Mouse (Mus musculus) heart, embryonic 14.5 days (tissue): ENCODE data around the gene Zim1. TPM values are rescaled to one million over a fixed set of nuclear protein-coding genes. Genes with fewer than 3 reads are reported as not detected.

Source experiments
- ATAC-seq: fragments of 200-750 bp; cut with Nextera tagmentation; 2 replicates; pipeline ENCODE4 v1.8.0; 2017; ENCODE audit warnings: low read depth, moderate TSS enrichment; ENCODE audit not compliant: insufficient number of reproducible peaks, insufficient read depth, low FRiP score
- H3K27ac ChIP-seq, 2 experiments: fragments of 200-500 bp in 1 of 2; fragments of 300-500 bp in 1 of 2; sonication (generic) in 1 of 2; replicated peaks in 1 of 2; 2 replicates each; pipeline ENCODE4 v1.5.1; 2012 to 2014; ENCODE audit warnings: low read depth in 2 of 2, low read length in 2 of 2, control low read depth in 1 of 2, mild to moderate bottlenecking in 1 of 2, mixed read lengths in 1 of 2; ENCODE audit not compliant: control insufficient read depth in 1 of 2, insufficient read depth in 1 of 2
- H3K27me3 ChIP-seq: fragments of 300-500 bp; sonication (generic); 2 replicates; pipeline ENCODE4 v1.6.1; 2014; ENCODE audit warnings: mild to moderate bottlenecking, low read length, control low read depth; ENCODE audit not compliant: control insufficient read depth, insufficient read depth
- H3K36me3 ChIP-seq: fragments of 300-500 bp; sonication (generic); 2 replicates; pipeline ENCODE4 v1.6.1; 2014; ENCODE audit warnings: mild to moderate bottlenecking, control low read depth, low read length, mixed read lengths; ENCODE audit not compliant: control insufficient read depth, insufficient read depth
- H3K4me1 ChIP-seq, 2 experiments: fragments of 200-500 bp in 1 of 2; fragments of 300-500 bp in 1 of 2; sonication (generic) in 1 of 2; 2 replicates each; pipeline ENCODE4 v1.6.1; 2012 to 2014; ENCODE audit warnings: low read length in 2 of 2, control low read depth in 1 of 2, mixed read lengths in 1 of 2; ENCODE audit not compliant: control insufficient read depth in 2 of 2, insufficient read depth in 2 of 2
- H3K4me2 ChIP-seq: fragments of 300-500 bp; sonication (generic); 2 replicates; pipeline ENCODE4 v1.6.1; 2014; ENCODE audit warnings: mild to moderate bottlenecking, low read length
- H3K4me3 ChIP-seq, 2 experiments: fragments of 200-500 bp in 1 of 2; fragments of 300-500 bp in 1 of 2; sonication (generic) in 1 of 2; 2 replicates each; pipeline ENCODE4 v1.5.1; 2012 to 2014; ENCODE audit warnings: low read length in 2 of 2, mild to moderate bottlenecking in 2 of 2, control low read depth in 1 of 2, low read depth in 1 of 2, moderate library complexity in 1 of 2; ENCODE audit not compliant: control insufficient read depth in 1 of 2, insufficient read depth in 1 of 2
- H3K9ac ChIP-seq: fragments of 300-500 bp; sonication (generic); 2 replicates; pipeline ENCODE4 v1.6.1; 2014; ENCODE audit warnings: mild to moderate bottlenecking, low read length
- H3K9me3 ChIP-seq: fragments of 300-500 bp; sonication (generic); 2 replicates; pipeline ENCODE4 v1.6.1; 2016; ENCODE audit warnings: low read length, control low read depth; ENCODE audit not compliant: control insufficient read depth
- WGBS: fragments of 180-500 bp; shearing (Covaris S2); extraction: QIAGEN DNeasy Blood & Tissue Kit; methylation state at CpG from one replicate; pipeline ENCODE4 v1.1.7; 2014; 5-methylcytosine and 5-hydroxymethylcytosine counted together
- polyA plus RNA-seq: library from polyadenylated mRNA; unstranded; fragments of >200 nt; fragmentation: Nextera tagmentation; extraction: Ambion mirVana; gene quantifications from 2 replicates; pipeline ENCODE4 v1.2.1, GENCODE M21; 2014

Zim1 gene
- polyA plus RNA-seq, 1 experiment from 2014 or later, result 19.0 TPM

GRCm38 (mm10) chr7:6729061-6729817 is 33.0 kb upstream of the Zim1 start:
- peak; percentile 63 for ATAC-seq
- Histone ChIP-seq H3K4me1 (no peaks in the 10 kb centered on the region), H3K36me3 (peaks cover 22% of the 10 kb centered on the region), H3K27me3 (no peaks in the 10 kb centered on the region), H3K9ac (peak overlapping the region; percentile 74), H3K9me3 (peaks cover 28% of the 10 kb centered on the region), H3K4me2 (peak overlapping the region; percentile 62), H3K27ac (peak overlapping the region; percentile 91 to 99), H3K4me3 (peak overlapping the region; percentile 63 to 91)
- WGBS, result 50% methylated on average over 37 of the region's 37 CpGs

DNA sequence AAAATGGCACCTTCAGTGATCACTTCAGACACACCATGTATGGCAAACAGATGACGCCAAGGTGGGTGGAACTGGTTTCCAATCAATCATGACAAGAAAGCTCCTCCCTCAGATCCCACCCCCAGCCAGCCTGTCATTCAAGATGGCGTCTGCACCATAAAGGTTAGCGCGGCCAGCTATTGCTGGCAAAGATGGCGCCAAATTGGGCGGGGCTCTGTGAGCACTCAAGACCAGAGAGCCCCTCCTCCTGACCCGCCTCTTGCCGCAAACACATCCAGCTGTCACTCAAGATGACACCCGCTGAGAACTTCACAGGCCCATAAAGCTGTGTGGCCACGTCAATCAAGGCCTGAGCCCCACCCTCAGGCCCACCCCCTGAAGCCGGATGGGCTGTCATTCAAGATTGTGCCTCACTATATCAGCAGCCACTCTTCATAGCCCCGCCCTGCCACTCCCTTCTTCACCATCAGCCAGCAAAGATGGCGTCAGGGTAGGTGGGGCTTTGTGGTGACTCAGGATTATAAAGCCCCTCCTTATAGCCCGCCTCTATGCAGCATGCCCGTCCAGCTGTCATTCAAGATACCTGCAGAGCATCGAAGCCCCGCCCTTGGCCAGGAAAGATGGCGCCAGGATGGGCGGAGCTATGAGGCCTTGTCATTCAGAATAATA is 32.1 kb upstream of the Zim1 start:
- Histone ChIP-seq H3K27ac (peak overlapping the region; percentile 91 to 99), H3K4me2 (peak overlapping the region; percentile 61), H3K9me3 (peaks cover 28% of the 10 kb centered on the region), H3K27me3 (no peaks in the 10 kb centered on the region), H3K36me3 (peaks cover 30% of the 10 kb centered on the region), H3K4me1 (no peaks in the 10 kb centered on the region), H3K4me3 (peak overlapping the region; percentile 63 to 66), H3K9ac (0 out of 2 replicates have a peak overlapping the region, but pooled peaks have one; percentile 35)
- 47% methylated on average over 19 of the region's 19 CpGs for WGBS
- ATAC-seq, result peak; percentile 84

- no peaks in the 10 kb centered on the region for H3K4me1 ChIP-seq
- WGBS, result 58% methylated on average over 19 of the region's 19 CpGs
- H3K9ac ChIP-seq, result 0 out of 2 replicates have a peak overlapping the region, but pooled peaks have one; percentile 35
- H3K27me3 ChIP-seq, result no peaks in the 10 kb centered on the region
- peak; percentile 31 for ATAC-seq
- H3K9me3 ChIP-seq, result peaks cover 28% of the 10 kb centered on the region
- peak overlapping the region; percentile 61 for H3K4me2 ChIP-seq
- peak overlapping the region; percentile 55 to 63 for H3K4me3 ChIP-seq
- H3K27ac ChIP-seq, result peak overlapping the region; percentile 91 to 96
- peaks cover 39% of the 10 kb centered on the region for H3K36me3 ChIP-seq
These were observed 31.3 kb upstream of the Zim1 start for GRCm38 (mm10) chr7:6727351-6728121.

DNA sequence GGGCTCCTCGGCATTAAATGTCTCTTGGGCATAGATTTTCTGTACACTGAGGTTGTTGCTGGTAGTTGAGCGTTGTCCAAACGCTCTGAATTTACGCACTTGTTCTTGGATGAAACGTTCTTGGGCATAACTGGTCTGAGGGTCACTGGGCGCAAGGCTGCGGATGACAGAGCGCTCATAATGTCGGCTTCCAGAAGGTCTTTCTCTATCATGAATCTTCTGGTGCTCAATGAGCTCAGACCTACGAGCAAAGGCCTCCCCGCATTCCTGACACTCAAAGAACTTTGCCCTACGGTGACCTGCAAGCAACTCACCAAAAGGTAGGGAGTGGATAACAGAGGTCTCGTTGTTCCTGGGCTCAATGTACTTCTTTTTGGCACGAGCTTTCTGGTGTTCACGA is 13.1 kb upstream of the Zim1 start:
- Histone ChIP-seq H3K9ac (no peak overlapping the region), H3K4me1 (no peaks in the 10 kb centered on the region), H3K27me3 (no peaks in the 10 kb centered on the region), H3K4me2 (no peak overlapping the region), H3K27ac (no peak overlapping the region), H3K36me3 (peaks cover 92% of the 10 kb centered on the region), H3K9me3 (no peaks in the 10 kb centered on the region), H3K4me3 (no peak overlapping the region)
- WGBS, result 92% methylated on average over 15 of the region's 15 CpGs
- ATAC-seq, result no peak

DNA sequence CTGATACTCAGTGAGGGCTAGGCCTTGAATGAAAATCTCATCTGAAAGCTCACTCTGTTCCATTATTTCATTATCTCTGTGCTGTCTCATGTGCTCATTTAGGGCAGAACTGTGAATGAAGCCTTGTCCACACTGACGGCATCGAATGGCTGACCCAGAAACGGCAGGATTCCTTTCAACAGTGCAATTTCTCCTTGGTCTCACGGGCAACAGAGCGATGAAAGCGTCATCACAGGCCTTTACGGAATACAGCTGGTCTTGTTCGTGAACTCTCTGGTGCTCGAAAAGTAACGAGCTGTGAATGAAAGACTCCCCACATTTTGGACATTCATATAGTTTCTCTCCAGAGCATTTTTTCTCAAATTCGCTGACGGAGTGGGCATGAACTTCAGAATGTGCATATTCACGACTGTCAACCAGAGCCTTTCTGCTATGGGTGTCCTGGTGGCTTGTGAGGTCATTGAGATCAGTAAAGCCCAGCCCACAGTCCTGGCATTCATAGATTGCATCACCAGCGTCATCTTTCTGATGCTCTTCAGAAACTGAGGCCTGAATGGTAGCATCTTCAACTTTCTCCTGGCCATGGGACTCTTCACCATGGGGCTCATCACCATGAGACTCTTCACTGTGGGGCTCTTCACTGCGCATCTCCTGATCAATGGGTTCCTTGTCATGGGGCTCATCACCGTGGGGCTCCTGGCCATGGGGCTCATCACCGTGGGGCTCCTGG is 12.4 kb upstream of the Zim1 start:
- H3K4me2 ChIP-seq, result no peak overlapping the region
- WGBS, result 74% methylated on average over 17 of the region's 17 CpGs

DNA sequence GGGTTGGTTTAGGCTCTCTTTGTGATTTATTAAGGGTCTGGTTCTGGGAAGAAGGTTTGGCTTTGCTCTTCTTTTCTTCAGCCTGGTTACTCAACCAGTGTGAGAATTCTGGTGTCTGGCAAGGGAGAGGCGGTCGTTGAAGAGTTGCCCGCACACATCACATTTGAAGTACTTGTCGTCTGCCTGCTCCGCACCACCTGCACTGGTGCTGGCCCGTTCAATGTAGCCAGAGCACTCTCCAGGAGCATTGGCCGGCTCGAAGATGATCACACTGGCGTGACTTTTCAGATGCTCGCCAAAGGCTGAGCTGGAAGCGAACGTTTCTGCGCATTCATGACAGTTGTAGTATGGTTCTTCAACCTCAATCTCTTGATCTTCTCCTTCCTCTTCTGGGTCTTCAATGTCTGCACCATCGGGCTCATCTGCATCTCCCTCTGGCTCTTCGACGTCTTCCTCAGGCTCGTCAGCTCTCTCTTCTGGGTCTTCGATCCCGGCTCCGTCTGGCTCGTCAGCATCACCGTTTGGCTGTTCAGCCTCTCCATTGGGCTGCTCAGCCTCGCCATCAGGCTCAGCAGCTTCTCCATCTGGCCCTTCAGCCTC is 11.3 kb upstream of the Zim1 start:
- ATAC-seq, result no peak
- no peak overlapping the region for H3K27ac ChIP-seq
- H3K27me3 ChIP-seq, result no peaks in the 10 kb centered on the region
- 93% methylated on average over 23 of the region's 23 CpGs for WGBS
- H3K4me1 ChIP-seq, result no peaks in the 10 kb centered on the region
- no peak overlapping the region for H3K9ac ChIP-seq
- no peaks in the 10 kb centered on the region for H3K9me3 ChIP-seq
- H3K4me3 ChIP-seq, result no peak overlapping the region
- peaks cover 86% of the 10 kb centered on the region for H3K36me3 ChIP-seq
- no peak overlapping the region for H3K4me2 ChIP-seq

More for the DNA sequence above, 12.4 kb upstream of the Zim1 start:
- H3K9ac ChIP-seq, result no peak overlapping the region
- H3K27ac ChIP-seq, result no peak overlapping the region
- no peaks in the 10 kb centered on the region for H3K4me1 ChIP-seq
- no peaks in the 10 kb centered on the region for H3K9me3 ChIP-seq
- ATAC-seq, result no peak
- H3K4me3 ChIP-seq, result no peak overlapping the region
- H3K36me3 ChIP-seq, result peaks cover 93% of the 10 kb centered on the region
- H3K27me3 ChIP-seq, result no peaks in the 10 kb centered on the region
